Mouse (Mus musculus) ES-CJ7 (cell line): ENCODE measurements around the gene Dennd1a.

ENCODE experiments used
- DNase-seq: peaks from one replicate; pipeline ENCODE4 v3.0.0; 2011; ENCODE audit warnings: low read depth, low spot score

Dennd1a gene

GRCm38 (mm10) chr2:37879697-37880096 is 407.5 kb downstream of the Dennd1a start:
- DNase-seq = no peak

GRCm38 (mm10) chr2:37872791-37873190 is 414.4 kb downstream of the Dennd1a start:
- no peak for DNase-seq

- DNase-seq = no peak
Observed at GRCm38 (mm10) chr2:37869628-37870027, 417.6 kb downstream of the Dennd1a start.

- DNase-seq = no peak
Observed at GRCm38 (mm10) chr2:37867387-37867786, 419.8 kb downstream of the Dennd1a start.

- DNase-seq = no peak
Observed at GRCm38 (mm10) chr2:37857472-37857871, 429.7 kb downstream of the Dennd1a start.

- no peak for DNase-seq
Observed at GRCm38 (mm10) chr2:37856955-37857354, 430.2 kb downstream of the Dennd1a start.

- no peak for DNase-seq
Observed at GRCm38 (mm10) chr2:37855226-37855625, 432.0 kb downstream of the Dennd1a start.

- DNase-seq = no peak
Observed at GRCm38 (mm10) chr2:37853878-37854435, 433.2 kb downstream of the Dennd1a start.

GRCm38 (mm10) chr2:37850626-37851025 is 436.6 kb downstream of the Dennd1a start:
- no peak for DNase-seq

- peak; percentile 13 for DNase-seq
Observed at GRCm38 (mm10) chr2:37849357-37849756, 437.8 kb downstream of the Dennd1a start.

- no peak for DNase-seq
Observed at GRCm38 (mm10) chr2:37842719-37843118, 444.5 kb downstream of the Dennd1a start.

GRCm38 (mm10) chr2:37842151-37842569 is 445.0 kb downstream of the Dennd1a start:
- no peak for DNase-seq

- no peak for DNase-seq
Observed at GRCm38 (mm10) chr2:37839922-37840321, 447.3 kb downstream of the Dennd1a start.

GRCm38 (mm10) chr2:37838202-37838984 is 448.8 kb downstream of the Dennd1a start:
- DNase-seq = no peak

GRCm38 (mm10) chr2:37837542-37837941 is 449.6 kb downstream of the Dennd1a start:
- DNase-seq = no peak

- DNase-seq = no peak
Observed at GRCm38 (mm10) chr2:37836926-37837325, 450.3 kb downstream of the Dennd1a start.

GRCm38 (mm10) chr2:37832253-37832652 is 454.9 kb downstream of the Dennd1a start:
- DNase-seq = no peak

- no peak for DNase-seq
Observed at GRCm38 (mm10) chr2:37829758-37830275, 457.4 kb downstream of the Dennd1a start.

- no peak for DNase-seq
Observed at GRCm38 (mm10) chr2:37823826-37824225, 463.4 kb downstream of the Dennd1a start.

GRCm38 (mm10) chr2:37822122-37822521 is 465.1 kb downstream of the Dennd1a start:
- no peak for DNase-seq

- DNase-seq = no peak
Observed at GRCm38 (mm10) chr2:37819526-37820152, 467.6 kb downstream of the Dennd1a start.

- no peak for DNase-seq
Observed at GRCm38 (mm10) chr2:37818761-37819525, 468.2 kb downstream of the Dennd1a start.
